Mouse (Mus musculus) spleen, adult 12 weeks (tissue): ENCODE measurements around the gene St6galnac1.

Source experiments
- DNase-seq: peaks from one replicate; pipeline ENCODE4 v3.0.0; 2022; ENCODE audit warnings: low spot score

St6galnac1 gene

GRCm38 (mm10) chr11:116725031-116725948, 50.0 kb downstream of the St6galnac1 start:
- DNase-seq: no peak

- DNase-seq: no peak
Observed at GRCm38 (mm10) chr11:116723064-116723463, 52.2 kb downstream of the St6galnac1 start.

- no peak for DNase-seq
Observed at GRCm38 (mm10) chr11:116721548-116722271, 53.6 kb downstream of the St6galnac1 start.

- no peak for DNase-seq
Observed at GRCm38 (mm10) chr11:116720319-116720865, 54.9 kb downstream of the St6galnac1 start.
